ENCODE assay signal across 14 mouse cellular contexts in the genomic region with DNA sequence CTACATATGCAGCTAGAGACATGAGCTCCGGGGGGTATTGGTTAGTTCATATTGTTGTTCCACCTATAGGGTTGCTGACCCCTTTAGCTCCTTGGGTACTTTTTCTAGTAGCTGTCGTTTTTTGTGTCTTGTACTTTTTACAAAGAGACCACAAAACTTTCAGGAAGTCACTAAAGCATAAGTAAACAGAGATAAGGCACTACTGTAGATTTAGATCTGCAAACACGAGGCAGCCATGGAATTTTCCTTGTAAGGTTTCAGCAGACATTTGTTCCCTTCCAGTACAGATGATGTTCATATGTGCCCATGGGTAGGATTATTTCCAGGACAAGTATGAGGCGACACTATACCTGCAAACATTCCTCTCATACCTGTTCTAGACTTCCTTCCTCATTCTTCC.
"Had no signal": no experiment of that assay in that cellular context is flagged by ENCODE, and none has a peak within 500 bp of the region (broad histone marks: within the 10 kb centered on the region; RNA-seq: fewer than 3 reads in every experiment).

No protein-coding gene starts in this region.

- H3K9ac ChIP-seq: liver, embryonic 15.5 days; midbrain, embryonic 13.5 days; neural tube, embryonic 15.5 days had no signal

- H3K4me3 ChIP-seq: left cerebral cortex, adult 2 months; limb, embryonic 10.5 days; liver, embryonic 15.5 days; midbrain, embryonic 13.5 days; neural tube, embryonic 15.5 days had no signal

- H3K4me1 ChIP-seq: limb, embryonic 10.5 days; liver, embryonic 15.5 days; midbrain, embryonic 13.5 days; neural tube, embryonic 15.5 days had no signal

- H3K27ac ChIP-seq: kidney, postnatal 0 days; left cerebral cortex, adult 2 months; limb, embryonic 10.5 days; liver, embryonic 15.5 days; midbrain, embryonic 13.5 days; neural tube, embryonic 15.5 days had no signal

- H3K27me3 ChIP-seq: liver, embryonic 15.5 days; midbrain, embryonic 13.5 days; neural tube, embryonic 15.5 days had no signal

- DNase-seq: kidney, adult 11 months; kidney, adult 9 months; kidney, postnatal 4 days; lung, adult 2 months; right cerebral cortex, adult 18-20 months; right cerebral cortex, postnatal 25 days; thymus, postnatal 14 days had no signal

- H3K4me2 ChIP-seq: liver, embryonic 11.5 days; liver, embryonic 15.5 days; midbrain, embryonic 13.5 days; neural tube, embryonic 15.5 days had no signal

- H3K9me3 ChIP-seq: limb, embryonic 10.5 days; liver, embryonic 15.5 days; midbrain, embryonic 13.5 days; neural tube, embryonic 15.5 days had no signal

- ATAC-seq: midbrain, embryonic 13.5 days had no signal

- H3K36me3 ChIP-seq: limb, embryonic 10.5 days; liver, embryonic 15.5 days; midbrain, embryonic 13.5 days; neural tube, embryonic 15.5 days had no signal
